Comparison of ENCODE assay signal across 7 mouse cellular contexts in the genomic region with DNA sequence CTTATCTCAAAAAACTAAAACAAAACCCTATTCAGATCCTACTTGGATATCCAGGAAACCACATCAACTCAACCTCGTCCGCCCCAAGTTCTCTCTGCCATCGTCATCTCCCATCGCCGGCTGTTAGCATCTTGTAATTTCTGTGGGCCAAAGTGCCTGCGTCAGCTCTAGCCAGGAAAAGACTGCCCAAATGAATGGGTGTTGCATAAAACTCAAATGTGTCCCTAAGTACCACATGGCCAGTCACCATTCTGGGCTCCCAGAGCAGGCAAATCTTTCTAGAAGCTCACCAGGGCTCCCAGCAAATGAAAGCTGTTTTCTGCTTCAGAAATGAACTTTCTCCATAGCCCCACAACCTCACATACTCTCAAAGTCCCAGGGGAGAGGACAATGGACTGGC. TPM values are rescaled to one million over a fixed set of nuclear protein-coding genes. Genes with fewer than 3 reads are reported as not detected.
A peak's percentile ranks its signal among the peaks of the same experiment; 100 is the strongest.
DNase-seq lines count a peak whose midpoint lies in the region; ATAC-seq and TF ChIP-seq lines count a peak whose summit lies in the region.

No protein-coding gene starts in this region.

- no peak for ATAC-seq in lung, embryonic 15.5 days (ENCODE audit: borderline replicate concordance, extremely low read depth, low FRiP score, low TSS enrichment)
- no peak for ATAC-seq in forebrain, postnatal 0 days

- H3K27me3 ChIP-seq in lung, embryonic 15.5 days: no peaks in the 10 kb centered on the region
- H3K27me3 ChIP-seq in forebrain, postnatal 0 days (ENCODE audit: insufficient read depth, low read length): no peaks in the 10 kb centered on the region
- H3K27me3 ChIP-seq in limb, embryonic 10.5 days (ENCODE audit: low read depth, poor library complexity, severe bottlenecking): peaks cover 7% of the 10 kb centered on the region; the same call in 1 of the 2 replicates
- H3K27me3 ChIP-seq in small intestine, adult 2 months (ENCODE audit: control insufficient read depth, insufficient read depth, low read length): no peaks in the 10 kb centered on the region

- no peak overlapping the region for H3K4me3 ChIP-seq in lung, embryonic 15.5 days
- peak overlapping the region; percentile 78 for H3K4me3 ChIP-seq in forebrain, postnatal 0 days (ENCODE audit: low read depth, low read length)
- peak overlapping the region; percentile 90 for H3K4me3 ChIP-seq in limb, embryonic 10.5 days
- H3K4me3 ChIP-seq in small intestine, adult 2 months (ENCODE audit: low read depth, low read length): no peak overlapping the region; the same call in 1 of the 2 replicates

- peaks cover 80% of the 10 kb centered on the region for H3K4me1 ChIP-seq in lung, embryonic 15.5 days
- H3K4me1 ChIP-seq in forebrain, postnatal 0 days (ENCODE audit: insufficient read depth): peaks cover 34% of the 10 kb centered on the region
- peaks cover 87% of the 10 kb centered on the region for H3K4me1 ChIP-seq in limb, embryonic 10.5 days
- H3K4me1 ChIP-seq in small intestine, adult 2 months (ENCODE audit: control insufficient read depth, insufficient read depth, insufficient read length, low read length): peaks cover 55% of the 10 kb centered on the region

- H3K4me2 ChIP-seq in lung, embryonic 15.5 days: peak overlapping the region; percentile 77
- H3K4me2 ChIP-seq in forebrain, postnatal 0 days (ENCODE audit: low read depth): peak overlapping the region; percentile 72

- DNase-seq in lung, adult 18-20 months: no peak
- DNase-seq in forebrain, postnatal 0 days: no peak
- no peak for DNase-seq in limb, embryonic 10.5 days (ENCODE audit: low spot score)
- no peak for DNase-seq in frontal cortex, postnatal 14 days (ENCODE audit: low spot score in 2 of 2)
- no peak for DNase-seq in ovary, postnatal 36 days (ENCODE audit: low spot score)

- H3K9ac ChIP-seq in lung, embryonic 15.5 days: 0 out of 2 replicates have a peak overlapping the region, but pooled peaks have one; percentile 26
- H3K9ac ChIP-seq in forebrain, postnatal 0 days: peak overlapping the region; percentile 92; the same call in 1 of the 2 replicates

- no peaks in the 10 kb centered on the region for H3K9me3 ChIP-seq in lung, embryonic 15.5 days
- no peaks in the 10 kb centered on the region for H3K9me3 ChIP-seq in forebrain, postnatal 0 days (ENCODE audit: low read length)
- no peaks in the 10 kb centered on the region for H3K9me3 ChIP-seq in limb, embryonic 10.5 days (replicated peaks)

- no peak for TF ChIP-seq POLR2A in small intestine, adult 2 months (IDR thresholded peaks at IDR 0.05; ENCODE audit: low read depth, low read length)

- H3K36me3 ChIP-seq in lung, embryonic 15.5 days: no peaks in the 10 kb centered on the region
- H3K36me3 ChIP-seq in forebrain, postnatal 0 days (ENCODE audit: insufficient read depth): no peaks in the 10 kb centered on the region
- peaks cover 20% of the 10 kb centered on the region for H3K36me3 ChIP-seq in limb, embryonic 10.5 days
- no peaks in the 10 kb centered on the region for H3K36me3 ChIP-seq in small intestine, adult 2 months (ENCODE audit: control insufficient read depth, insufficient read depth, low read length)

- TF ChIP-seq CTCF in forebrain, postnatal 0 days (IDR thresholded peaks at IDR 0.05; ENCODE audit: low read depth): no peak
- TF ChIP-seq CTCF in small intestine, adult 2 months (IDR thresholded peaks at IDR 0.05; ENCODE audit: extremely low read depth, insufficient read length, insufficient replicate concordance, low read depth, low read length): no peak

- peak overlapping the region; percentile 77 for H3K27ac ChIP-seq in lung, embryonic 15.5 days
- H3K27ac ChIP-seq in forebrain, postnatal 0 days (ENCODE audit: low read depth, low read length): peak overlapping the region; percentile 82
- no peak overlapping the region for H3K27ac ChIP-seq in limb, embryonic 10.5 days
- H3K27ac ChIP-seq in small intestine, adult 2 months (ENCODE audit: insufficient read depth, low read depth, low read length): peak overlapping the region; percentile 80

- 48% methylated on average over 6 of the region's 6 CpGs for WGBS in lung, embryonic 15.5 days
- WGBS in forebrain, postnatal 0 days: 49% methylated on average over 6 of the region's 6 CpGs
- WGBS in limb, embryonic 10.5 days: 85% methylated on average over 6 of the region's 6 CpGs
- WGBS in small intestine, adult 2 months: 56% methylated on average over 6 of the region's 6 CpGs

RNA-seq across cellular contexts. Expression of gene Bcar1, which starts 2.1 kb away (rescaled TPM):
- polyA plus RNA-seq in lung, embryonic 15.5 days (2015; fragmentation: Nextera tagmentation; extraction: Ambion mirVana): 40.7 and 42.6 TPM in 2 replicates
- total RNA-seq in forebrain, postnatal 0 days (2014; rRNA removed): 53.4 and 60.3 TPM in 2 replicates
- 43.4 and 47.0 TPM in 2 replicates for polyA plus RNA-seq in forebrain, postnatal 0 days (2015; fragmentation: Nextera tagmentation; extraction: Ambion mirVana)
- polyA plus RNA-seq in limb, embryonic 10.5 days (2016; fragmentation: Nextera tagmentation; extraction: Ambion mirVana): 50.2 and 50.4 TPM in 2 replicates
- polyA plus RNA-seq in small intestine, adult 2 months (2012; rRNA removed): 84.1 and 251 TPM in 2 replicates

RNA-seq across cellular contexts. Expression of gene Ctrb1, which starts 50.7 kb away (rescaled TPM):
- polyA plus RNA-seq in lung, embryonic 15.5 days (2015; fragmentation: Nextera tagmentation; extraction: Ambion mirVana): 0.17 and 10.5 TPM in 2 replicates
- not detected in 2 replicates for total RNA-seq in forebrain, postnatal 0 days (2014; rRNA removed)
- not detected in 2 replicates for polyA plus RNA-seq in forebrain, postnatal 0 days (2015; fragmentation: Nextera tagmentation; extraction: Ambion mirVana)
- polyA plus RNA-seq in limb, embryonic 10.5 days (2016; fragmentation: Nextera tagmentation; extraction: Ambion mirVana): not detected in 2 replicates
- polyA plus RNA-seq in small intestine, adult 2 months (2012; rRNA removed): 138 and 67,254 TPM in 2 replicates

Comparison
In these comparisons a context has a peak if more than half of its experiments do, and no peak if none do; other contexts are left out.
1. H3K4me3 ChIP-seq: peak in forebrain, postnatal 0 days (single experiment) and limb, embryonic 10.5 days (single experiment); none in lung, embryonic 15.5 days (single experiment) and small intestine, adult 2 months (single experiment).
2. RNA of gene Ctrb1, which starts 50.7 kb away (polyA plus RNA-seq): 138 to 67,254 TPM in small intestine, adult 2 months; 0.17 to 10.5 TPM in lung, embryonic 15.5 days, not detected in forebrain, postnatal 0 days and not detected in limb, embryonic 10.5 days; every median in the first group is over 10 times any median in the second.